Mouse (Mus musculus) embryonic facial prominence, embryonic 14.5 days (tissue): ENCODE measurements around the gene Garnl3. TPM values are rescaled to one million over a fixed set of nuclear protein-coding genes. Genes with fewer than 3 reads are reported as not detected.

Source experiments
- ATAC-seq: fragments of 200-750 bp; cut with Nextera tagmentation; 2 replicates; pipeline ENCODE4 v1.8.0; 2017; ENCODE audit warnings: low read depth, moderate number of reproducible peaks, moderate TSS enrichment
- DNase-seq: peaks from one replicate; pipeline ENCODE4 v3.0.0-alpha.2; 2015; ENCODE audit warnings: low spot score
- H3K27ac ChIP-seq: fragments of 300-500 bp; sonication (generic); replicated peaks from 2 replicates; pipeline ENCODE4 v1.5.1; 2014; ENCODE audit warnings: low read depth, mild to moderate bottlenecking, low read length, moderate library complexity
- H3K27me3 ChIP-seq: fragments of 300-500 bp; sonication (generic); replicated peaks from 2 replicates; pipeline ENCODE4 v1.6.1; 2014; ENCODE audit warnings: low read length; ENCODE audit not compliant: control insufficient read depth, insufficient read depth
- H3K36me3 ChIP-seq: fragments of 300-500 bp; sonication (generic); 2 replicates; pipeline ENCODE4 v1.6.1; 2014; ENCODE audit warnings: low read length, mixed read lengths; ENCODE audit not compliant: control insufficient read depth, insufficient read depth
- H3K4me1 ChIP-seq: fragments of 300-500 bp; sonication (generic); 2 replicates; pipeline ENCODE4 v1.6.1; 2014; ENCODE audit warnings: antibody characterized with exemption, low read length; ENCODE audit not compliant: control insufficient read depth, insufficient read depth
- H3K4me2 ChIP-seq: fragments of 300-500 bp; sonication (generic); 2 replicates; pipeline ENCODE4 v1.6.1; 2014; ENCODE audit warnings: low read depth, mild to moderate bottlenecking, low read length, moderate library complexity, mixed read lengths
- H3K4me3 ChIP-seq: fragments of 300-500 bp; sonication (generic); 2 replicates; pipeline ENCODE4 v1.5.1; 2014; ENCODE audit warnings: low read depth, mild to moderate bottlenecking, low read length
- H3K9ac ChIP-seq: fragments of 300-500 bp; sonication (generic); 2 replicates; pipeline ENCODE4 v1.6.1; 2014; ENCODE audit warnings: low read depth, mild to moderate bottlenecking, low read length, moderate library complexity, mixed read lengths
- H3K9me3 ChIP-seq: fragments of 300-500 bp; sonication (generic); 2 replicates; pipeline ENCODE4 v1.6.1; 2016; ENCODE audit warnings: low read length; ENCODE audit not compliant: control insufficient read depth
- WGBS: fragments of 180-500 bp; shearing (Covaris S2); extraction: QIAGEN DNeasy Blood & Tissue Kit; methylation state at CpG from one replicate; pipeline ENCODE4 v1.1.7; 2014; 5-methylcytosine and 5-hydroxymethylcytosine counted together
- polyA plus RNA-seq: library from polyadenylated mRNA; unstranded; fragments of >200 nt; fragmentation: Nextera tagmentation; extraction: Ambion mirVana; gene quantifications from 2 replicates; pipeline ENCODE4 v1.2.1, GENCODE M21; 2014

Gene Garnl3
- polyA plus RNA-seq, 1 experiment from 2014 or later, result 12.4 TPM

GRCm38 (mm10) chr2:32961192-32961995 is 170.1 kb downstream of the Garnl3 start, which contains the start of the genes Rpl12 and Lrsam1:
Gene Rpl12, plus strand, starts transcription at chr2:32961559.
Gene Lrsam1, minus strand, starts transcription at chr2:32961614.
- peak within 1 kb of the TSS; percentile 64 for H3K4me2 ChIP-seq
- H3K4me3 ChIP-seq, result peak within 1 kb of the TSS; percentile 51
- peaks cover 38% of the 10 kb centered on the region for H3K36me3 ChIP-seq
- 4% methylated on average over 40 of the region's 55 CpGs for WGBS
- H3K27me3 ChIP-seq, result no peaks in the 10 kb centered on the region
- no peaks in the 10 kb centered on the region for H3K9me3 ChIP-seq
- peak within 1 kb of the TSS; percentile 95 for H3K9ac ChIP-seq
- peaks cover 16% of the 10 kb centered on the region for H3K4me1 ChIP-seq
- peak within 1 kb of the TSS; percentile 88 for H3K27ac ChIP-seq
- ATAC-seq (peak; percentile 93), DNase-seq (peak; percentile 97)

GRCm38 (mm10) chr2:32960273-32960672 is 171.2 kb downstream of the Garnl3 start:
- H3K36me3 ChIP-seq, result peaks cover 46% of the 10 kb centered on the region
- ATAC-seq (no peak), DNase-seq (no peak)
- H3K4me3 ChIP-seq, result peak overlapping the region; percentile 51
- H3K4me2 ChIP-seq, result peak overlapping the region; percentile 64
- H3K4me1 ChIP-seq, result peaks cover 13% of the 10 kb centered on the region
- no peaks in the 10 kb centered on the region for H3K9me3 ChIP-seq
- WGBS, result 92% methylated on average over 4 of the region's 4 CpGs
- peak overlapping the region; percentile 95; the same call in 1 of the 2 replicates for H3K9ac ChIP-seq
- no peak overlapping the region for H3K27ac ChIP-seq
- no peaks in the 10 kb centered on the region for H3K27me3 ChIP-seq

GRCm38 (mm10) chr2:32957344-32957743 is 174.1 kb downstream of the Garnl3 start:
- Histone ChIP-seq H3K27me3 (no peaks in the 10 kb centered on the region), H3K4me3 (no peak overlapping the region), H3K9me3 (no peaks in the 10 kb centered on the region), H3K4me1 (peaks cover 6% of the 10 kb centered on the region; the same call in 1 of the 2 replicates), H3K4me2 (no peak overlapping the region), H3K36me3 (peaks cover 43% of the 10 kb centered on the region), H3K9ac (no peak overlapping the region), H3K27ac (no peak overlapping the region)
- WGBS, result 56% methylated on average over 8 of the region's 8 CpGs
- DNase-seq (no peak), ATAC-seq (no peak)

GRCm38 (mm10) chr2:32954581-32954980 is 176.9 kb downstream of the Garnl3 start:
- ATAC-seq (no peak), DNase-seq (no peak)
- Histone ChIP-seq H3K4me3 (no peak overlapping the region), H3K9ac (no peak overlapping the region), H3K27ac (no peak overlapping the region), H3K27me3 (no peaks in the 10 kb centered on the region), H3K4me2 (no peak overlapping the region), H3K4me1 (no peaks in the 10 kb centered on the region), H3K9me3 (no peaks in the 10 kb centered on the region), H3K36me3 (peaks cover 69% of the 10 kb centered on the region)
- WGBS, result 94% methylated on average over 2 of the region's 2 CpGs

GRCm38 (mm10) chr2:32947454-32947853 is 184.0 kb downstream of the Garnl3 start:
- Histone ChIP-seq H3K27ac (no peak overlapping the region), H3K36me3 (peaks cover 69% of the 10 kb centered on the region), H3K4me3 (no peak overlapping the region), H3K9me3 (no peaks in the 10 kb centered on the region), H3K9ac (0 out of 2 replicates have a peak overlapping the region, but pooled peaks have one; percentile 21), H3K4me2 (no peak overlapping the region), H3K27me3 (no peaks in the 10 kb centered on the region), H3K4me1 (no peaks in the 10 kb centered on the region)
- no peak for ATAC-seq
- no peak for DNase-seq
- 80% methylated on average over 7 of the region's 11 CpGs for WGBS

- H3K27ac ChIP-seq, result no peak overlapping the region
- DNase-seq, result no peak
- no peak for ATAC-seq
- H3K27me3 ChIP-seq, result no peaks in the 10 kb centered on the region
- peaks cover 70% of the 10 kb centered on the region for H3K36me3 ChIP-seq
- 90% methylated on average over 4 of the region's 4 CpGs for WGBS
- no peak overlapping the region for H3K9ac ChIP-seq
- H3K4me1 ChIP-seq, result no peaks in the 10 kb centered on the region
- no peak overlapping the region for H3K4me3 ChIP-seq
- H3K9me3 ChIP-seq, result no peaks in the 10 kb centered on the region
- no peak overlapping the region for H3K4me2 ChIP-seq
These were observed 191.0 kb downstream of the Garnl3 start for GRCm38 (mm10) chr2:32940483-32940882.

GRCm38 (mm10) chr2:32939418-32939817 is 192.0 kb downstream of the Garnl3 start:
- Histone ChIP-seq H3K4me3 (no peak overlapping the region), H3K4me1 (no peaks in the 10 kb centered on the region), H3K9me3 (no peaks in the 10 kb centered on the region), H3K27me3 (no peaks in the 10 kb centered on the region), H3K4me2 (no peak overlapping the region), H3K27ac (no peak overlapping the region), H3K9ac (no peak overlapping the region), H3K36me3 (peaks cover 69% of the 10 kb centered on the region)
- ATAC-seq (no peak), DNase-seq (peak; percentile 42)
- WGBS, result 68% methylated on average over 5 of the region's 5 CpGs

GRCm38 (mm10) chr2:32938741-32939140 is 192.7 kb downstream of the Garnl3 start:
- H3K4me3 ChIP-seq, result no peak overlapping the region
- no peaks in the 10 kb centered on the region for H3K9me3 ChIP-seq
- ATAC-seq (no peak), DNase-seq (no peak)
- H3K4me2 ChIP-seq, result no peak overlapping the region
- WGBS, result 86% methylated on average over 5 of the region's 5 CpGs
- no peak overlapping the region for H3K9ac ChIP-seq
- H3K27ac ChIP-seq, result no peak overlapping the region
- H3K36me3 ChIP-seq, result peaks cover 63% of the 10 kb centered on the region
- H3K4me1 ChIP-seq, result no peaks in the 10 kb centered on the region
- H3K27me3 ChIP-seq, result no peaks in the 10 kb centered on the region
